Mouse (Mus musculus): ENCODE results near the gene Gnl1.
"Not testable (repeated sequence)": the region's sequence is repeated elsewhere in the genome, so short reads cannot be mapped to it uniquely, and the experiment has no call there.

Gnl1 gene

GRCm38 (mm10) chr17:36023710-36024654 lies 44.3 kb downstream of the Gnl1 start:
- DNase-seq (ENCODE audit: low read depth, low spot score), result peak; percentile 74

- no peak for DNase-seq (ENCODE audit: low read depth, low spot score)
These were observed 45.5 kb downstream of the Gnl1 start for GRCm38 (mm10) chr17:36025197-36025596.

- no peak for DNase-seq (ENCODE audit: low read depth, low spot score)
These were observed 46.2 kb downstream of the Gnl1 start for GRCm38 (mm10) chr17:36025901-36026300.

- no peak for DNase-seq (ENCODE audit: low read depth, low spot score)
These were observed 48.0 kb downstream of the Gnl1 start for GRCm38 (mm10) chr17:36027663-36028062.

GRCm38 (mm10) chr17:36028879-36029619 lies 49.4 kb downstream of the Gnl1 start:
- no peak for DNase-seq (ENCODE audit: low read depth, low spot score)

GRCm38 (mm10) chr17:36030046-36030702 lies 50.5 kb downstream of the Gnl1 start:
- peak; percentile 32 for DNase-seq (ENCODE audit: low read depth, low spot score)

GRCm38 (mm10) chr17:36030703-36031582 lies 51.3 kb downstream of the Gnl1 start:
- DNase-seq (ENCODE audit: low read depth, low spot score), result not testable (repeated sequence)

GRCm38 (mm10) chr17:36031583-36032331 lies 52.1 kb downstream of the Gnl1 start:
- peak; percentile 79 for DNase-seq (ENCODE audit: low read depth, low spot score)

- DNase-seq (ENCODE audit: low read depth, low spot score), result peak; percentile 86
These were observed 52.8 kb downstream of the Gnl1 start, which contains the start of gene H2-T23 for GRCm38 (mm10) chr17:36032351-36032875. Gene H2-T23 (minus strand): TSS chr17:36032855.

GRCm38 (mm10) chr17:36034524-36034923 lies 54.9 kb downstream of the Gnl1 start:
- DNase-seq (ENCODE audit: low read depth, low spot score), result not testable (repeated sequence)

- peak; percentile 71 for DNase-seq (ENCODE audit: low read depth, low spot score)
These were observed 55.5 kb downstream of the Gnl1 start for GRCm38 (mm10) chr17:36035010-36035638.

GRCm38 (mm10) chr17:36036126-36036525 lies 56.5 kb downstream of the Gnl1 start:
- DNase-seq (ENCODE audit: low read depth, low spot score), result peak; percentile 34
